Mouse (Mus musculus) cerebellum, postnatal 25 days (tissue): ENCODE measurements around the gene Vps8.

Experiments
- DNase-seq, 2 experiments: peaks; one replicate each; pipeline ENCODE4 v3.0.0; 2021; ENCODE audit warnings: mixed read lengths in 2 of 2

Gene Vps8

GRCm38 (mm10) chr16:21687406-21687805, 264.5 kb downstream of the Vps8 start:
- DNase-seq, result no peak

GRCm38 (mm10) chr16:21689141-21689540, 266.2 kb downstream of the Vps8 start:
- no peak for DNase-seq

- no peak for DNase-seq
These were observed 267.4 kb downstream of the Vps8 start for GRCm38 (mm10) chr16:21690216-21690755.

GRCm38 (mm10) chr16:21693981-21694462, 271.1 kb downstream of the Vps8 start:
- DNase-seq, result peak; percentile 88 to 92
